Mouse (Mus musculus) testis, adult 10 weeks (tissue): ENCODE measurements around the gene Gpr83. TPM values are rescaled to one million over a fixed set of nuclear protein-coding genes. Genes with fewer than 3 reads are reported as not detected.

Experiments used
- polyA plus RNA-seq: library from polyadenylated mRNA; stranded (reverse); fragments of 350-450 nt; fragmentation: Illumina TruSeq; extraction: RNeasy Lipid Tissue Mini Kit (QIAGEN cat#74804); gene quantifications from one replicate; pipeline ENCODE4 v1.2.3, GENCODE M21; 2014; ENCODE audit warnings: low read depth, low replicate concordance

Gpr83 gene
- polyA plus RNA-seq = 0.04 TPM

GRCm38 (mm10) chr9:14859868-14860639 is at the start of gene Gpr83:
TSS of gene Gpr83 (plus strand) at chr9:14860210.

GRCm38 (mm10) chr9:14903581-14904378 is 43.8 kb downstream of the Gpr83 start, which contains the start of gene Izumo1r:
TSS of gene Izumo1r (minus strand) at chr9:14903949.

Other genes with a start within 250 kb of the Gpr83 start
- gene Amotl1, start 215.2 kb upstream of the Gpr83 start, polyA plus RNA-seq = 5.0 TPM
- 0.14 TPM for gene Piwil4, start 119.5 kb upstream of the Gpr83 start, polyA plus RNA-seq
- 0.50 TPM for gene Fut4, start 107.8 kb upstream of the Gpr83 start, polyA plus RNA-seq
- gene 1700012B09Rik, start 89.2 kb upstream of the Gpr83 start, polyA plus RNA-seq = 364 TPM
- 83.5 TPM for gene Mre11a, start 75.6 kb upstream of the Gpr83 start, polyA plus RNA-seq
- 149 TPM for gene Ankrd49, start 75.4 kb upstream of the Gpr83 start, polyA plus RNA-seq
- not detected for gene Izumo1r, start 43.7 kb downstream of the Gpr83 start, polyA plus RNA-seq
- gene Panx1, start 185.3 kb downstream of the Gpr83 start, polyA plus RNA-seq = 1.0 TPM